Mouse (Mus musculus) bone marrow, adult 2 months (tissue): ENCODE data around the gene Fxyd3. TPM values are rescaled to one million over a fixed set of nuclear protein-coding genes. Genes with fewer than 3 reads are reported as not detected.

Experiments
- H3K27ac ChIP-seq: fragments of 200-500 bp; 2 replicates; pipeline ENCODE4 v1.5.1; 2012; ENCODE audit warnings: low read depth, mild to moderate bottlenecking, control low read depth, inconsistent platforms, low read length; ENCODE audit not compliant: control insufficient read depth, poor library complexity, insufficient read depth
- H3K4me1 ChIP-seq: fragments of 200-500 bp; 2 replicates; pipeline ENCODE4 v1.6.1; 2011; ENCODE audit warnings: low read length; ENCODE audit not compliant: control insufficient read depth, insufficient read depth
- H3K4me3 ChIP-seq: fragments of 200-500 bp; replicated peaks from 2 replicates; pipeline ENCODE3; 2011; ENCODE audit warnings: mild to moderate bottlenecking, low read depth, low read length, control low read depth; ENCODE audit not compliant: control insufficient read depth
- CTCF ChIP-seq: fragments of 200-500 bp; IDR thresholded peaks from 2 replicates; pipeline ENCODE4 v1.5.1; 2011; ENCODE audit warnings: low read length, control low read depth; ENCODE audit not compliant: control insufficient read depth, insufficient read depth
- POLR2A ChIP-seq: fragments of 200-500 bp; IDR thresholded peaks from 2 replicates; pipeline ENCODE4 v1.6.1; 2011; ENCODE audit warnings: low read depth, mild to moderate bottlenecking, control low read depth, low read length, borderline replicate concordance; ENCODE audit not compliant: control insufficient read depth
- WGBS: fragments of 180-500 bp; shearing (Covaris S2); methylation state at CpG from one replicate; pipeline ENCODE4 v1.1.7; 2018; 5-methylcytosine and 5-hydroxymethylcytosine counted together
- polyA plus RNA-seq: library from polyadenylated mRNA; stranded (reverse); fragments of >200 nt; gene quantifications from 2 replicates; pipeline ENCODE4 v1.2.4, GENCODE M21; 2011; ENCODE audit warnings: low replicate concordance; ENCODE audit not compliant: missing spikeins, insufficient read depth, insufficient read length

The Fxyd3 gene
- not detected in 2 replicates for polyA plus RNA-seq

GRCm38 (mm10) chr7:31076492-31076891, at the start of gene Fxyd3:
Gene Fxyd3 (minus strand): TSS chr7:31076704.
- Histone ChIP-seq H3K4me3 (no peak within 1 kb of the TSS), H3K27ac (no peak within 1 kb of the TSS), H3K4me1 (no peaks in the 10 kb centered on the region)
- WGBS = 76% methylated on average over 5 of the region's 5 CpGs
- TF ChIP-seq CTCF = no peak

GRCm38 (mm10) chr7:31125116-31125515, 48.6 kb upstream of the Fxyd3 start:
- TF ChIP-seq POLR2A (no peak), CTCF (no peak)
- Histone ChIP-seq H3K27ac (no peak overlapping the region), H3K4me3 (no peak overlapping the region), H3K4me1 (no peaks in the 10 kb centered on the region)
- 6% methylated on average over 13 of the region's 13 CpGs for WGBS

DNA sequence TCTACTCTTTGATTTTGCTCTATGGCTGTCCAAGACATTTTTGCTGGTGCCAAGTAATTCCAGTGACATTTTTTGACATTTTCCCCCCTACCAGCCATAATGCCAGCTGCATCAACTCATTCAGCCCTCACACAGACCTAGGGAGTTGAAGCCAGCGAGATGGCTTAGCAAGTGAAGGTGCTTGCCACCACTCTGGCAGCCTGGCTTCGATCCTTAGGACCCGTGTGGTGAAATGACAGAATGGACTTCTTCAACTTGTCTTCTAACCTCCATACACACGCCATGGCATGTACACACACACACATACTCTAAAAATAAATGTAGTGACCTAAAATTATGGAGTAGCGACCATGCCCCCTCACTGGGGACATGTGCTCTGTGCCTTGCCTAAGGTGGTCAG, 47.9 kb upstream of the Fxyd3 start:
- no peak overlapping the region for H3K4me3 ChIP-seq
- TF ChIP-seq POLR2A = no peak
- no peak for TF ChIP-seq CTCF
- 70% methylated on average over 5 of the region's 5 CpGs for WGBS
- no peak overlapping the region for H3K27ac ChIP-seq
- no peaks in the 10 kb centered on the region for H3K4me1 ChIP-seq

DNA sequence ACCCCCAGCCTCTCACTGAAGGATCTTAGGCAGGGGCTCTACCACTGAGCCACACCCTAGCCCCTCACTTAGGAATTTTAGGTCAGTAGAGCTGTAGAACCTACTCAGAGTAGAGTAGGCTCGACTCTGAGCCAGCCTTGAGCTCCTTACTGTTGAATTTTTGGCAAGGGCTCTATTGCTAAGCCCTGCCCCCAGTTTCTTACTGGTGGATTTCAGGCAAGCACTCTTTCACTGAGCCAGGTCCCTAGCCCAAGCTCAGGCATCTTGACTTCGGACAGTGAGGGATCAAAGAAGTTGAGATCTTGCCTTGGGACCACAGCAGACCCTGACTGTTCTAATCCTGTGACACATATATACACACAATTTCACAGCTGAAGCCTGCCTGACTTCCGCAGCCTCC, 47.2 kb upstream of the Fxyd3 start:
- 78% methylated on average over 3 of the region's 3 CpGs for WGBS
- no peak for TF ChIP-seq POLR2A
- no peak for TF ChIP-seq CTCF
- Histone ChIP-seq H3K4me1 (no peaks in the 10 kb centered on the region), H3K27ac (no peak overlapping the region), H3K4me3 (no peak overlapping the region)

DNA sequence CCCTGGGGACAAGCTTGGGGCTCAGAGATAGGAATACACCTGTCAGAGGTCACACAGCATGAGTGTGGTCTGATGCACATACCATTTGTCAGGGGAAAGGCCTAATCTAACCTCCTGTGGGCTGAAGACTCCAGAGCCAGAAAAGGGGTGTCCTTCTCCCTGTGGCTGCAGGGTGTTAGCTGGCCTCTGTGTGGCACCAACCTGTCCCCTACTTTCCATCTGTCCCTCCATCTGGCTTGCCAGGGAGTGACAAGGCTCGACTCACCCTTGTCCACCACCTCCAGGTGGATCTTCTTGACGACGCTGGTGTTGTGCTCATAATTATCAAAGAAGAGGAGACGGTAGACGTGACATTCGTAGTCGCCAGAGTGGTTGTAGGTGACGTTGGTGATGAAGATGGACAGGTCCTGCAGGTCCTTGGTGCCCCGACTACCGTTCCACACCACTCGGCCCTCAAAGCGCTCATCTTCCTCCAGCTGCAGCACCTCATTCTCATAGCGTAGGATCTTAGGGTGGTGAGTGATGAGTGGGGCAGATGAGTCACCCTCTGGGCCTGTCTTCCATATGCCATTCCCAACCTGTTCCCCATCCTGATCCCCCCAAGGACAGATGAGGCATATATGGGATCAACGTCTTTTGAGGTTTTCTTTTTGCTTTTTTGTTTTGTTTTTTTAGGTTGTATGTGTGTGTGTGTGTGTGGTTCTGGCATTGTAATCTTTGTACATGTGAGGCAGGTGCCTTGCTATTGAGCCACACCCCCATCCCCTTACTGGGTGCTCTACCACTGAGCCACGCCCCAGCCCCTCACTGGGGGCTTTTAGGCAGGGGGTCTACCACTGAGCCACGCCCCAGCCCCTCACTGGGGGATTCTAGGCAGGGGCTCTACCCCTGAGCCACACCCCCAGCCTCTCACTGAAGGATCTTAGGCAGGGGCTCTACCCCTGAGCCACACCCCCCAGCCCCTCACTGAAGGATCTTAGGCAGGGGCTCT, 46.4 kb upstream of the Fxyd3 start:
- no peak for TF ChIP-seq POLR2A
- TF ChIP-seq CTCF = no peak
- 87% methylated on average over 16 of the region's 16 CpGs for WGBS
- H3K4me1 ChIP-seq = no peaks in the 10 kb centered on the region
- no peak overlapping the region for H3K27ac ChIP-seq
- no peak overlapping the region for H3K4me3 ChIP-seq

GRCm38 (mm10) chr7:31119556-31119955, 43.1 kb upstream of the Fxyd3 start:
- TF ChIP-seq CTCF (no peak), POLR2A (no peak)
- Histone ChIP-seq H3K4me1 (no peaks in the 10 kb centered on the region), H3K4me3 (no peak overlapping the region), H3K27ac (no peak overlapping the region)
- 91% methylated on average over 5 of the region's 5 CpGs for WGBS

DNA sequence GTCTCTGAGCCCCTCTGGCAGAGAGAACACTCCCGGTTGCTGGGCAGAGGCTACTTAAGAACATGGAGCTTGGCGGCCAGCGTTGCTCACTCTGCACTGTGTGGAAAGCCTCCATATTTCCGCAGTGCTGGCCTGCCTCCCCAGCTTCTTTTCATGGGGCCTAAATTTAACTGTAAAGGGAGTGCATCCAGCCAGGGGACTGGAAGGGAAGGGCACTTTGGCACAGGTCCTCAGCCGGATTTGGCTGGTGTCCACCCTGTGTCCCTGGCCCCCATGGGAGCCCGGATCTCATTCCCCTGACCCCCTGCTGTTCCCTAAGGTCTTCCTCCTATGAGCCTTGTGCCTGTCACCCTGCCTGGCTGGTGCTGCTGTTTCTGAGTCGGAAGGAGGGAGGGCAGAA, 42.0 kb upstream of the Fxyd3 start:
- 85% methylated on average over 7 of the region's 7 CpGs for WGBS
- Histone ChIP-seq H3K27ac (no peak overlapping the region), H3K4me1 (no peaks in the 10 kb centered on the region), H3K4me3 (no peak overlapping the region)
- TF ChIP-seq CTCF = no peak
- TF ChIP-seq POLR2A = no peak

- H3K4me3 ChIP-seq = no peak overlapping the region
- WGBS = 74% methylated on average over 11 of the region's 11 CpGs
- no peak overlapping the region for H3K27ac ChIP-seq
- H3K4me1 ChIP-seq = no peaks in the 10 kb centered on the region
- TF ChIP-seq CTCF = no peak
- no peak for TF ChIP-seq POLR2A
Measured at GRCm38 (mm10) chr7:31117465-31117864, 41.0 kb upstream of the Fxyd3 start.
